Mouse (Mus musculus): ENCODE data around the gene Anp32a.

GRCm38 (mm10) chr9:62400531-62401170 is 59.6 kb downstream of the Anp32a start:
- TF ChIP-seq MAX (IDR thresholded peaks at IDR 0.05; ENCODE audit: low read depth): no peak
- peak; percentile 17 for TF ChIP-seq POLR2A (IDR thresholded peaks at IDR 0.05; ENCODE audit: insufficient read length, low read depth)
- no peak for TF ChIP-seq USF1 (IDR thresholded peaks at IDR 0.05; ENCODE audit: low read depth)
- TF ChIP-seq E2F4 (IDR thresholded peaks at IDR 0.05; ENCODE audit: insufficient read depth): no peak
- no peak for TF ChIP-seq REST (IDR thresholded peaks at IDR 0.05; ENCODE audit: insufficient read depth, insufficient read length)
- TF ChIP-seq CEBPB (IDR thresholded peaks at IDR 0.05; ENCODE audit: insufficient read depth, poor library complexity, severe bottlenecking): peak; percentile 24; the same call in 1 of the 2 replicates
